Mouse (Mus musculus) thymus, adult 2 months (tissue): ENCODE results near the gene Ggact. TPM values are rescaled to one million over a fixed set of nuclear protein-coding genes. Genes with fewer than 3 reads are reported as not detected.

ENCODE experiments used
- DNase-seq: peaks from one replicate; pipeline ENCODE4 v3.0.0; 2021
- H3K27ac ChIP-seq: fragments of 200-500 bp; 2 replicates; pipeline ENCODE4 v1.5.1; 2012; ENCODE audit warnings: low read length, control low read depth; ENCODE audit not compliant: control insufficient read depth, insufficient read depth
- H3K27me3 ChIP-seq: fragments of 200-500 bp; 2 replicates; pipeline ENCODE4 v1.6.1; 2012; ENCODE audit warnings: mild to moderate bottlenecking, low read length, moderate library complexity, mixed read lengths; ENCODE audit not compliant: control insufficient read depth, insufficient read depth
- H3K36me3 ChIP-seq: fragments of 200-500 bp; 2 replicates; pipeline ENCODE4 v1.6.1; 2012; ENCODE audit warnings: mild to moderate bottlenecking, low read length, moderate library complexity; ENCODE audit not compliant: control insufficient read depth, insufficient read depth
- H3K4me1 ChIP-seq: fragments of 200-500 bp; replicated peaks from 2 replicates; pipeline ENCODE4 v1.6.1; 2012; ENCODE audit warnings: low read length; ENCODE audit not compliant: control insufficient read depth, insufficient read depth
- H3K4me3 ChIP-seq: fragments of 200-500 bp; 2 replicates; pipeline ENCODE4 v1.5.1; 2012; ENCODE audit warnings: mild to moderate bottlenecking, low read length, control low read depth, moderate library complexity; ENCODE audit not compliant: control insufficient read depth, insufficient read depth
- CTCF ChIP-seq: fragments of 200-500 bp; IDR thresholded peaks from 2 replicates; pipeline ENCODE4 v1.5.1; 2012; ENCODE audit warnings: mild to moderate bottlenecking, control low read depth, low read length, moderate library complexity, borderline replicate concordance; ENCODE audit not compliant: control insufficient read depth, poor library complexity, insufficient read depth; ENCODE audit errors: extremely low read depth
- POLR2A ChIP-seq: fragments of 200-500 bp; IDR thresholded peaks from 2 replicates; pipeline ENCODE4 v1.6.1; 2012; ENCODE audit warnings: mild to moderate bottlenecking, low read length, control low read depth, moderate library complexity; ENCODE audit not compliant: control insufficient read depth, poor library complexity, insufficient read depth; ENCODE audit errors: extremely low read depth
- WGBS: fragments of 180-500 bp; shearing (Covaris S2); methylation state at CpG from one replicate; pipeline ENCODE4 v1.1.7; 2018; 5-methylcytosine and 5-hydroxymethylcytosine counted together
- polyA plus RNA-seq: library from polyadenylated mRNA; depleted of rRNA; stranded (reverse); fragments of >200 nt; gene quantifications from 2 replicates; pipeline ENCODE4 v1.2.3, GENCODE M21; 2012; rRNA removed

The Ggact gene
- polyA plus RNA-seq, 1 experiment: 29.4 TPM

DNA sequence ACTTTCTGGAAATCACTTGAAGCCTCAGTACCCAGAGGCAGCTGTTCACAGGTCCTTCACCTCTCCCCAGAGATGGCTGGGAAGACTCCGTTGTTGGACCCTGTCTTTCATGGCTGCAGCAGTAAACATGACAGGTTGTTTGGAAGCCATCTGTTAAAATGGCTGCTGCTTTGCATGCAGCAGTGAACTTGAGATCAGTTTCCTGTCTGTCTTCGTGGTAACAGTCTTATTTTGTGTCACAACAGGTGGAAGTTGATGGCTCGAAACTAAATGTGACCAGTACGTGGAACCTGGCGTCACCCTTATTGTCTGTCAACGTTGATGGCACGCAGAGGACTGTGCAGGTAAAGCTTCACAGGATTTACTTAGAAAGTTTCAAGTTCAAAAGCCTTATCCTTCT lies 123.4 kb downstream of the Ggact start:
- no peak overlapping the region for H3K27ac ChIP-seq
- TF ChIP-seq CTCF (no peak), POLR2A (no peak)
- DNase-seq: no peak
- 84% methylated on average over 7 of the region's 7 CpGs for WGBS
- no peaks in the 10 kb centered on the region for H3K4me1 ChIP-seq
- H3K27me3 ChIP-seq: no peaks in the 10 kb centered on the region
- H3K36me3 ChIP-seq: no peaks in the 10 kb centered on the region
- H3K4me3 ChIP-seq: no peak overlapping the region

DNA sequence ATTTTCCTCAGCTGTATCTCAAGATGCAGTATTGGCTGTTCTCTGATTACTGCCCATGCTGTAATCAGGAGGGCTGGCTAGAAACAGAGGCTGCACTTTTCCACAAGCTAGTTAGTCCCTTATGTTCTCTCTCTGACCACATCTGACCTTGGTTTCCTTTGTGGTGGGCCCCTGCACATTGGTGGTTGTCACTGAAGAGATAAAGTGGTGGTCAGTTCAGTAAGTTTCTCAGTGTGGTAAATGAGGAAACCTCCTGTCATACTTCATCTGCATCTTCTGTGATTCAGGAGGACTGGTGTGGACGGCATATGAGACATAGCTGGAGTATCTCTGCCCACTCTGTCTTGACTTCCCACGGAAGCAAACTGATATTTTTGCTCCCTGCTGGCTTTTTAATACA lies 125.4 kb downstream of the Ggact start:
- Histone ChIP-seq H3K27ac (no peak overlapping the region), H3K36me3 (no peaks in the 10 kb centered on the region), H3K4me3 (no peak overlapping the region), H3K4me1 (no peaks in the 10 kb centered on the region), H3K27me3 (no peaks in the 10 kb centered on the region)
- TF ChIP-seq POLR2A (no peak), CTCF (no peak)
- no peak for DNase-seq
- 46% methylated on average over 2 of the region's 2 CpGs for WGBS

GRCm38 (mm10) chr14:122784701-122785100 lies 128.9 kb downstream of the Ggact start:
- TF ChIP-seq POLR2A (no peak), CTCF (no peak)
- Histone ChIP-seq H3K27me3 (no peaks in the 10 kb centered on the region), H3K4me1 (no peaks in the 10 kb centered on the region), H3K27ac (no peak overlapping the region), H3K36me3 (no peaks in the 10 kb centered on the region), H3K4me3 (no peak overlapping the region)
- no peak for DNase-seq
- 68% methylated on average over 4 of the region's 4 CpGs for WGBS

- no peaks in the 10 kb centered on the region for H3K4me1 ChIP-seq
- no peak for DNase-seq
- WGBS: 92% methylated on average over 5 of the region's 5 CpGs
- H3K27me3 ChIP-seq: no peaks in the 10 kb centered on the region
- TF ChIP-seq CTCF: no peak
- TF ChIP-seq POLR2A: no peak
- no peaks in the 10 kb centered on the region for H3K36me3 ChIP-seq
- no peak overlapping the region for H3K4me3 ChIP-seq
- no peak overlapping the region for H3K27ac ChIP-seq
Observed at GRCm38 (mm10) chr14:122766448-122766847, 147.1 kb downstream of the Ggact start.

Other genes with a start within 250 kb of the Ggact start
- 8.4 and 9.2 TPM in 2 replicates for gene Tmtc4, start 70.3 kb upstream of the Ggact start, polyA plus RNA-seq